Mouse (Mus musculus) embryonic fibroblast, embryonic 13.5 days (primary cell): ENCODE results near the gene Lrrc32.

Source experiments
- CTCF ChIP-seq: IDR thresholded peaks from 2 replicates; pipeline ENCODE4 v1.5.1; 2011; ENCODE audit warnings: mild to moderate bottlenecking, control low read depth, low read length, moderate library complexity, borderline replicate concordance; ENCODE audit not compliant: insufficient read depth
- POLR2A ChIP-seq: IDR thresholded peaks from 2 replicates; pipeline ENCODE4 v1.6.1; 2011; ENCODE audit warnings: low read depth, mild to moderate bottlenecking, control low read depth, low read length, moderate library complexity

DNA sequence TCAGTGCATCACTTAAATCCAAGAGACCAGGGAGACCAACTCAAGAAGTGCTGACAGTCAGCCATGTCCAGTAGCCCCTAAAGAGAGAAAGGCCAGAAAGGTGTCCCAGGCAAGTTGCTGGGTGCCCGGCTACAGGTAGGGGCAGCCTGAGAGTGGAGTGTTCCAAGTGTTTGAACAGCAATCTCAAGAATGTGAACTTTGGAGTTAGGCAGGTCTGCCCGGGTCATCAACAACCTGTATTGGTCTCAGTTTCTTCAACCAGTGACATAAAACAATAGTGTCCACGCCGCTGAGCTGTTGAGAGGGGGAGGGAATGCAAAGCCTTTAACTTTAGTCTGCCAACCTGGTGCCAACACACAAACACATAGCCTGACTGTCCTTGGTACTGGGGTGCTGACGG lies 52.5 kb downstream of the Lrrc32 start:
- TF ChIP-seq CTCF (no peak), POLR2A (no peak)
